Mouse (Mus musculus) myocyte (in vitro differentiated cells): ENCODE results near the gene Hsd3b6. TPM values are rescaled to one million over a fixed set of nuclear protein-coding genes. Genes with fewer than 3 reads are reported as not detected.

Source experiments
- H3K27me3 ChIP-seq: one replicate; pipeline ENCODE4 v1.6.1; 2011; ENCODE audit not compliant: control insufficient read depth, insufficient read depth, insufficient read length
- H3K36me3 ChIP-seq: one replicate; pipeline ENCODE4 v1.6.1; 2011; ENCODE audit not compliant: control insufficient read depth, insufficient read depth
- H3K4me2 ChIP-seq: one replicate; pipeline ENCODE4 v1.6.1; 2011; ENCODE audit warnings: low read depth, control low read depth
- H3K4me3 ChIP-seq: one replicate; pipeline ENCODE4 v1.5.1; 2011; ENCODE audit warnings: mild to moderate bottlenecking, control low read depth, moderate library complexity
- H3K79me2 ChIP-seq: one replicate; pipeline ENCODE4 v1.6.1; 2011; ENCODE audit not compliant: control insufficient read depth, insufficient read depth
- H3ac ChIP-seq: one replicate; pipeline ENCODE4 v1.6.1; 2011; ENCODE audit not compliant: control insufficient read depth, insufficient read length
- CEBPB ChIP-seq: IDR thresholded peaks from 2 replicates; pipeline ENCODE4 v1.6.1; 2011; ENCODE audit warnings: mild to moderate bottlenecking, moderate library complexity; ENCODE audit not compliant: poor library complexity, insufficient read depth, severe bottlenecking
- E2F4 ChIP-seq: IDR thresholded peaks from one replicate; pipeline ENCODE4 v1.6.1; 2011; ENCODE audit warnings: mild to moderate bottlenecking, control low read depth, moderate library complexity; ENCODE audit not compliant: insufficient read depth
- MAX ChIP-seq: IDR thresholded peaks from one replicate; pipeline ENCODE4 v1.6.1; 2011; ENCODE audit warnings: low read depth, mild to moderate bottlenecking, control low read depth
- MYOD1 ChIP-seq, 3 experiments: IDR thresholded peaks; one replicate each; pipeline ENCODE4 v1.6.1; 2011; ENCODE audit warnings: control low read depth in 2 of 3, low read depth in 2 of 3, mild to moderate bottlenecking in 2 of 3, moderate library complexity in 1 of 3; ENCODE audit not compliant: insufficient read length in 2 of 3, control insufficient read depth in 1 of 3
- MYOG ChIP-seq, 3 experiments: IDR thresholded peaks; one replicate each; pipeline ENCODE4 v1.6.1; 2011; ENCODE audit warnings: control low read depth in 2 of 3, low read depth in 2 of 3, mild to moderate bottlenecking in 2 of 3; ENCODE audit not compliant: insufficient read length in 2 of 3, control insufficient read depth in 1 of 3, insufficient read depth in 1 of 3
- POLR2A ChIP-seq: IDR thresholded peaks from one replicate; pipeline ENCODE4 v1.6.1; 2011; ENCODE audit warnings: low read depth, mild to moderate bottlenecking, control low read depth, moderate library complexity; ENCODE audit not compliant: insufficient read length
- POLR2AphosphoS2 ChIP-seq: IDR thresholded peaks from one replicate; pipeline ENCODE4 v1.6.1; 2011; ENCODE audit warnings: low read depth, control low read depth; ENCODE audit not compliant: insufficient read length
- REST ChIP-seq: IDR thresholded peaks from one replicate; pipeline ENCODE4 v1.6.1; 2011; ENCODE audit warnings: mild to moderate bottlenecking, control low read depth, moderate library complexity; ENCODE audit not compliant: insufficient read depth, insufficient read length
- SRF ChIP-seq: IDR thresholded peaks from one replicate; pipeline ENCODE4 v1.6.1; 2011; ENCODE audit warnings: low read depth; ENCODE audit not compliant: control insufficient read depth, insufficient read length
- TCF12 ChIP-seq: IDR thresholded peaks from one replicate; pipeline ENCODE4 v1.6.1; 2011; ENCODE audit warnings: mild to moderate bottlenecking, control low read depth; ENCODE audit not compliant: poor library complexity, insufficient read depth, severe bottlenecking
- TCF3 ChIP-seq: IDR thresholded peaks from one replicate; pipeline ENCODE4 v1.6.1; 2011; ENCODE audit warnings: low read depth, control low read depth; ENCODE audit not compliant: insufficient read length
- USF1 ChIP-seq: IDR thresholded peaks from one replicate; pipeline ENCODE4 v1.6.1; 2011; ENCODE audit warnings: low read depth, mild to moderate bottlenecking, control low read depth, moderate library complexity
- polyA plus RNA-seq: library from polyadenylated mRNA; unstranded; fragments of >200 nt; fragmentation: generic; extraction: Trizol; gene quantifications from one replicate; pipeline ENCODE4 v1.2.1, GENCODE M21; 2012; ENCODE audit warnings: missing spikeins

Hsd3b6 gene
- not detected for polyA plus RNA-seq

DNA sequence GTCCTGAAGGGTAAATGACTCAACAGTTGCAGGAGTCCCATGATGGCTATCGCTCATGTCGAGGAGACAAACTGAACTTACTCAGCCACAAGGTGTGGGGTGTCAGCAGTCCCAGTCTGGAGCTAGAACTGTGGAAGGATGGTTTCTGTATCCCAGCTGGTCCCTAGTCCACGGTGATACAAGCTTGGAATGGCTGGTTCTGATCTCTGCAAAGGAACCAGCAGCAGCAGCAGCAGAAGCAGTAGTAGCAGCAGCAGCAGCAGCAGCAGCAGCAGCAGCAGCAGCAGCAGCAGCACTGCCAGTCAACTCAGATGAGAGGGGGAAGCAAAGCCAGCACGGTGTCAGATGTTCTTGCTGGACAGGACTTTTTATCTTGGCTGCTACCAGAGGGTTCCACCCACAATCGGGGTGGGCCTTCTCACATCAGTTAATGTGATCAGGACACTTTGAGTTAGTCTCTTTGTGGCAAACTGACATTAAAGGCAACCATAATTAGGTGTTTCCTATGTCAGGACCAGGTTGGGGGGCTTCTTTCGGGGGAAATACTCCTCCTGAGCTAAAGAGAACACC, at the start of gene Hsd3b6:
Hsd3b6 (minus strand) TSS at position 343 of the 570 bp plus-strand sequence.
- no peaks in the 10 kb centered on the region for H3K79me2 ChIP-seq
- H3K27me3 ChIP-seq: no peaks in the 10 kb centered on the region
- no peak within 1 kb of the TSS for H3K4me3 ChIP-seq
- H3ac ChIP-seq: no peak within 1 kb of the TSS
- H3K4me2 ChIP-seq: no peak within 1 kb of the TSS
- H3K36me3 ChIP-seq: no peaks in the 10 kb centered on the region
- no peak for TF ChIP-seq TCF3
- no peak for TF ChIP-seq POLR2A
- TF ChIP-seq SRF: no peak
- TF ChIP-seq CEBPB: no peak
- no peak for TF ChIP-seq REST

DNA sequence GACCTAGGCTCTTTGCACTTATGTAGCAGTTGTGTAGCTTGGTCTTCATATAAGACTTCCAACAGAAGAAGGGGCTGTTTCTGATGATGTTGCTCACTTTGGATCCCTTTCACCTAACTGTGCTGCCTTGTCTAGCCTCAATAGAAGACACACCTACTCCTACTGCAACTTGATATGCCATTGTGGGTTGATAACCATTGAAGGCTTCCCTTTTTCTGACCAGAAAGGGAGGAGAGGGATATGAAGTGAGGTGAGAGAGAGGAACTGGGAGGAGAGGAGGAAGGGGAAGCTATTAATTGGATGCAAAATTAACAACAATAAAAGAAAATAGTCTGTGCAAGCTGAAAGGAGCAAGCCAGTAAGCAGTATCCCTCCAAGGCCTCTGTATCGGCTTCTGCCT, 48.6 kb upstream of the Hsd3b6 start:
- no peaks in the 10 kb centered on the region for H3K79me2 ChIP-seq

DNA sequence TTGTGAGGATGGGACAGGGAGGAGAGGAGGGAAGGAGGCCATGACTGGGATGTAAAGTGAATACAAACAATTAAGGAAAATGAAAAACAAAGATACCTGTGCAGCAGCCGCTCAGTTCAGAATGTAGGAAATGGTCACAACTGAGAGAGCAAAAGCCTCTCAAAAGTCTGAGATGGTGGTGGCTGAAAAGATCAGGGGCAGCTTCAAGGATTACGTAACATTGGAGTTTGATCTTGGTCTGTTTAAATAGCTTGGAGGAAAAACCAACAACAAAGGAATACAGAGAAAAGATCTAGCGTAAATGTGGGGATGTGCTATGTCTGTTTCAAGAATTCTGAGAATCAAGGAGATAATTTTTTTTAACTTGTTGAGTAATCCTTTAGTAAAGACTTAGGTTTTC, 45.3 kb upstream of the Hsd3b6 start, which contains the start of gene Hsd3b1:
Hsd3b1 (minus strand) TSS at position 219 of the 400 bp plus-strand sequence.
- TF ChIP-seq TCF12 (no peak), MAX (no peak), POLR2AphosphoS2 (no peak), CEBPB (no peak), SRF (no peak), USF1 (no peak), MYOD1 (IDR thresholded peaks at IDR 0.05; ENCODE audit: control insufficient read depth in 1 of 3, insufficient read length in 2 of 3, low read depth in 2 of 3) (no peak), REST (no peak), E2F4 (no peak), POLR2A (no peak), TCF3 (no peak)

More for the DNA sequence above, 48.6 kb upstream of the Hsd3b6 start:
- TF ChIP-seq POLR2AphosphoS2 (no peak), MAX (no peak), REST (no peak), USF1 (no peak), POLR2A (no peak), MYOG (IDR thresholded peaks at IDR 0.05; ENCODE audit: control insufficient read depth in 1 of 3, insufficient read depth in 1 of 3, insufficient read length in 2 of 3, low read depth in 2 of 3) (no peak), E2F4 (no peak), TCF12 (no peak), SRF (no peak), CEBPB (no peak), TCF3 (no peak), MYOD1 (IDR thresholded peaks at IDR 0.05; ENCODE audit: control insufficient read depth in 1 of 3, insufficient read length in 2 of 3, low read depth in 2 of 3) (no peak)
- Histone ChIP-seq H3ac (no peak overlapping the region), H3K4me2 (no peak overlapping the region), H3K36me3 (no peaks in the 10 kb centered on the region), H3K27me3 (no peaks in the 10 kb centered on the region), H3K4me3 (no peak overlapping the region)

DNA sequence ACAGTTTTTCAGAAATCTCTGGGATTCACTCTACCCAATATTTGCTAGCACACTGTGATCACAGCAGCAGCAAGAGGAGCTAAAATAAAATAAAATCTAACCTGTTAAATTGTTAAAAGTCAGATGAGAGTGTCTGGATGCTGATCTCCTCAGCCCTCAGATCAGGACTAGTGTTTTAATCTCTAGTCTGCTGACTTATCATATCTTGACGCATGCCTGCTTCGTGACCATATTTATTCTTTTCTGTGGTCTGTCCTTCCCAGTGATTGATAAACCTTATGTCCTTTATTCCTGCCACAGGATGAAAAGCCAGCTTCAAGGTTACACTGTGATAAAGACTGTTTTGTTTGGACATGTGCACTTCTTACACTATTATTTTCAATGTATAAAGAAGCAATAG, 43.8 kb upstream of the Hsd3b6 start:
- Histone ChIP-seq H3K4me3 (no peak overlapping the region), H3K79me2 (no peaks in the 10 kb centered on the region), H3ac (no peak overlapping the region), H3K27me3 (no peaks in the 10 kb centered on the region), H3K36me3 (no peaks in the 10 kb centered on the region), H3K4me2 (no peak overlapping the region)
- no peak for TF ChIP-seq POLR2A
- no peak for TF ChIP-seq E2F4
- TF ChIP-seq TCF12: no peak
- TF ChIP-seq TCF3: no peak
- no peak for TF ChIP-seq MYOG (IDR thresholded peaks at IDR 0.05; ENCODE audit: control insufficient read depth in 1 of 3, insufficient read depth in 1 of 3, insufficient read length in 2 of 3, low read depth in 2 of 3)
- no peak for TF ChIP-seq REST
- TF ChIP-seq POLR2AphosphoS2: no peak
- TF ChIP-seq SRF: no peak
- no peak for TF ChIP-seq CEBPB
- TF ChIP-seq USF1: no peak
- TF ChIP-seq MYOD1 (IDR thresholded peaks at IDR 0.05; ENCODE audit: control insufficient read depth in 1 of 3, insufficient read length in 2 of 3, low read depth in 2 of 3): no peak
- TF ChIP-seq MAX: no peak

More for the DNA sequence above, 45.3 kb upstream of the Hsd3b6 start, which contains the start of gene Hsd3b1:
- Histone ChIP-seq H3K36me3 (no peaks in the 10 kb centered on the region), H3K27me3 (no peaks in the 10 kb centered on the region), H3K4me3 (no peak within 1 kb of the TSS), H3K79me2 (no peaks in the 10 kb centered on the region), H3ac (no peak within 1 kb of the TSS), H3K4me2 (no peak within 1 kb of the TSS)
